Mouse (Mus musculus): ENCODE measurements at regions not wholly inside any gene's neighbourhood (a gene's known extent, or its start where the extent isn't known, plus 50 kb on each side); places are given as distances from the start of the nearest gene placed in this dataset.

GRCm38 (mm10) chr17:52210483-52210882 is 377.4 kb upstream of the Satb1 start:
- TF ChIP-seq GATA1 (IDR thresholded peaks at IDR 0.05; ENCODE audit: borderline replicate concordance, low read length) (no peak), FLI1 (IDR thresholded peaks at IDR 0.05; ENCODE audit: low read length) (no peak)
